Mouse (Mus musculus) retina, embryonic 14.5 days (tissue): ENCODE data around the gene Rhob.

ENCODE experiments used
- DNase-seq: peaks from one replicate; pipeline ENCODE4 v3.0.0-alpha.2; 2015; ENCODE audit warnings: low spot score

Rhob gene

GRCm38 (mm10) chr12:8499871-8500596, at the start of gene Rhob:
Rhob (minus strand) TSS chr12:8500009.
- peak; percentile 99 for DNase-seq

- DNase-seq, result peak; percentile 85
These were observed 47.5 kb upstream of the Rhob start for GRCm38 (mm10) chr12:8547357-8547756.

GRCm38 (mm10) chr12:8546801-8547200, 47.0 kb upstream of the Rhob start:
- DNase-seq, result no peak

- DNase-seq, result no peak
These were observed 45.3 kb upstream of the Rhob start for GRCm38 (mm10) chr12:8545066-8545610.

GRCm38 (mm10) chr12:8542371-8542770, 42.6 kb upstream of the Rhob start:
- no peak for DNase-seq

- no peak for DNase-seq
These were observed 39.7 kb upstream of the Rhob start for GRCm38 (mm10) chr12:8539471-8539870.

- DNase-seq, result no peak
These were observed 37.5 kb upstream of the Rhob start for GRCm38 (mm10) chr12:8537291-8537690.

GRCm38 (mm10) chr12:8536221-8536965, 36.6 kb upstream of the Rhob start:
- DNase-seq, result no peak

- no peak for DNase-seq
These were observed 35.8 kb upstream of the Rhob start for GRCm38 (mm10) chr12:8535596-8535995.

- DNase-seq, result no peak
These were observed 35.1 kb upstream of the Rhob start for GRCm38 (mm10) chr12:8534915-8535314.

GRCm38 (mm10) chr12:8527770-8528169, 28.0 kb upstream of the Rhob start:
- DNase-seq, result no peak

- DNase-seq, result no peak
These were observed 27.4 kb upstream of the Rhob start for GRCm38 (mm10) chr12:8527175-8527574.

- no peak for DNase-seq
These were observed 24.3 kb upstream of the Rhob start for GRCm38 (mm10) chr12:8524062-8524461.

- no peak for DNase-seq
These were observed 22.9 kb upstream of the Rhob start for GRCm38 (mm10) chr12:8522711-8523110.

GRCm38 (mm10) chr12:8521375-8522047, 21.7 kb upstream of the Rhob start:
- no peak for DNase-seq

- DNase-seq, result peak; percentile 5
These were observed 19.8 kb upstream of the Rhob start for GRCm38 (mm10) chr12:8519431-8520160.

GRCm38 (mm10) chr12:8511037-8511882, 11.5 kb upstream of the Rhob start:
- no peak for DNase-seq

GRCm38 (mm10) chr12:8510317-8510988, 10.6 kb upstream of the Rhob start:
- no peak for DNase-seq

GRCm38 (mm10) chr12:8509693-8510092, 9.9 kb upstream of the Rhob start:
- no peak for DNase-seq

- DNase-seq, result no peak
These were observed 7.3 kb upstream of the Rhob start for GRCm38 (mm10) chr12:8506954-8507707.
